Mouse (Mus musculus) T-helper 2 cell (primary cell): ENCODE data around the gene Gm11492.

Experiments used
- in situ Hi-C: fragments of 300-600 bp; cut with MboI, MseI; formaldehyde crosslinking; loops from one replicate; pipeline ENCODE4 v1.15.1; 2025; ENCODE audit warnings: high pct_unique_total_duplicates

Gene Gm11492

DNA sequence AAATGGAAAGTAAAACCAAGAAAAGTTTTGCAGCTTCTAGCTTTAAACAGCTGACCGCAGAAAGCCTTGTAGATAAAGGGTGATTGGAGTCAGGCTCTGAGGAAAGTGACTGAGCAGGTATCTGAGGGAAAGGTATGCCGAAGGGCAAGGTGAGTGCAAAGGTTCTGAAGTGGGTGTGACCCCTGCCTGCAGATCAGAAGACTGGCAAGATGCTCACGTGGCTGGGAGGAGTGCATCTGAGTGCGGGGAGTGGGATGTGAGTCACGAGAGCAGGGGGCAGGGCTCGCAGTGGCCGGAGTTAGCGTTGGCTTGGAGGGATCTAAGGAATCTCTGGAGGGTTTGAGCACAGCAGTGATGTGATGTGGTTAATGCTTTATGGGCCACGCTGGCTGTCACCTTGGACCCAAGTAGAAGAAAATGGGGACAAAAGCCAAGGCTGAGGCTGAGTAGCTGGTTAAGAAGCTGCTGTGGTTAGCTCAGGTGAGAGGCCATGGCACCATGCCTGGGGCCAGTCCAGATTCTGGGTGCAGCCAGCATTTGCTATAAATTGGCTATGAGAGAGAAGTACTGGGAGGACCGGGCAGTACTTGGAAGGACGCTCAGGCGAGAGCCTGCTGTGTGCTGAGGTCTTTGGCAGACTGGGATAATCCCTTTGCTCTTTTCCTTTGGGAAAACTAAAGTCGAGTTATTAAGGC is 33.1 kb downstream of the Gm11492 start:
- in situ Hi-C loops, result no loop called here

DNA sequence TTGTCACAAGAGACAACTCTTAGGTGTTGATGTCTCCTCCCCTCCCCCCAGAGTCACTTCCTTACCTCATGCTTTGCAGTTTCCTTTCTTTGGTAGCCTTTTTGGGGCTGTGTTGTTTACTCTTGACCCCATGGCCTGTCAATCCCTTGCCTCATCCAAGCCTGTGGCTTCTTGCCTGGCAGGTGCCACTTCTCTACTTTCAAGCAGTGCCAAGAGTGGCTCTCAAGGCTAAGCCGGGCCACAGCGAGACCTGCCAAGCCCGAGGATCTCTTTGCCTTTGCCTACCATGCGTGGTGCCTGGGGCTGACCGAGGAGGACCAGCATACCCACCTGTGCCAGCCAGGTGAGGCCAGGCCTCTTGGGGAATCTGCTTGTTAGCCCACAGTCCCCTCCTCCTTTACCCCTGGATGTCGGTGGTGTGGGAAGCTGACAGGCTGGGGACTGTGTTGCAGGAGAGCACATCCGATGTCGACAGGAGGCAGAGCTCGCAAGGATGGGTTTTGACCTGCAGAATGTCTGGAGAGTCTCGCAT is 33.9 kb downstream of the Gm11492 start:
- in situ Hi-C loops, result no loop called here

DNA sequence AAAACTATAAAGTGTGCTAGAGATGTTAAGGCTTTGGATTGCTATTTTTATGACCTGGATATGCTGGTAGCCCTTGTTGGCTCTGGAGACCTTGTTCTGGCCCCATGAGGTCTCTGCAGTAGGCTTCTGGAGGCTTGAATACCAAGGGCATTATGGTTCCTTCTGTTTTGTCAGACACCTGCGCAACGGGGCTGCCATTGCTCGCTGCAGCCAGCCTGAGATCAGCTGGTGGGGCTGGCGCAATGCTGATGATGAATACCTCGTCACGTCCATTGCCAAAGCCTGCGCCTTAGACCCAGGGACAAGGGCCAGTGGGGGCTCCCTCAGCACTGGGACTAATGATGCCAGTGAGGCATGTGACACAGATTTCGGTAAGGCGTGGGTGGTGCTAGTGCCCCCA is 35.8 kb downstream of the Gm11492 start:
- in situ Hi-C loops, result no loop called here

DNA sequence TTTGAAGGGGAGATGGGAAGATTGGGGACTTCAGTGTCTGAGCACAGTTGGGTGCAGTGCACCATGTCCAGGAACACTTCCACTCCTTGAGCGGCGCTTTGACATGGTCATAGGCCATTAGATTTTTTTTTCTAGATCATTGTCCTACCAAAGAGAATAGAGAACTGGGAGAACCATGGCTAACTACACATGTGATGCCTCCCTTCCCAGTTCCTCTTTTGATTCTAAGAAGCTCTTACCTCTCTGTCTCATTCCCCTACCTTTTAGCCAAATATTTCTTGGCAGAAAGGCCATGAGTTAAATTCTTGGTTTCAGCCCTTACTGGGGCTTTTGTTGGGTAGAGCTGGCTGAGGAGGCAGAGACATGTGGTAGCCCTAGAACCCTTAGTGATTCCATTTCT is 37.1 kb downstream of the Gm11492 start:
- in situ Hi-C loops, result no loop called here

DNA sequence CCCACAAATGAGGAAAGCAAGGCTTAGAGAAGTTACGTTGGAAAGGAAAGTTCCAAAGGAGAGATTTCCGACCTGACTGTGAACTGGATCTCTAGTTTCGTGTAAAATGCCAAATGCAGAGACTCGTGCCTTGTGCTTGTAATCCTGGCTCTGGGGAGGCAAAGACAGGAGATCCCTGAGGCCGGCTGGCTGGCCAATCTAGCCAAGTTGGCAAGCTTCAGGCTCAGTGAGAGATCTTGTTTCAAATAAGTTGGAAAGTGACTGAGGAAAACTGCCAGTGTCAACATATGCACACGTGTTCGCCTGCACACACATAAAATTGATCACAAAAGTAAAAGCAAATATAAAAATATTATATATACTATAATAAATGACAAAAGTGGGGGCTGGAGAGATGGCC is 42.8 kb downstream of the Gm11492 start:
- in situ Hi-C loops, result no loop called here

DNA sequence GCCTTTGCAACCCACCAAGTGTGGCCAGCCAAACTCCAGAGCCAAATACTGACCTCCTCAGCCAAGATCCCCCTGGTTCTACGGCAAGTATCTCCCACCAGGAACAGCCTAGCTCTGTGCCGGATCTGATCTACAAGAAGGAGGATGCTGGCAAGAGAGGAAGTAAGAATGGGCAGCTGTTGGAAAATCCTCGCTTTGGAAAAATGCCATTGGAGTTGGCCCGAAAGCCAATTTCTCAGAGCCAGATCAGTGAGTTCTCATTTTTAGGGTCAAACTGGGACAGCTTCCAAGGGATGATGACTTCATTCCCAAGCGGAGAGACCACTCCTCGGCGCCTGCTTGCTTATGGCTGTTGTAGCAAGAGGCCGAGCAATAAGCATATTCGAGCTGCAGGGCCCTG is 45.1 kb downstream of the Gm11492 start:
- in situ Hi-C loops, result no loop called here

DNA sequence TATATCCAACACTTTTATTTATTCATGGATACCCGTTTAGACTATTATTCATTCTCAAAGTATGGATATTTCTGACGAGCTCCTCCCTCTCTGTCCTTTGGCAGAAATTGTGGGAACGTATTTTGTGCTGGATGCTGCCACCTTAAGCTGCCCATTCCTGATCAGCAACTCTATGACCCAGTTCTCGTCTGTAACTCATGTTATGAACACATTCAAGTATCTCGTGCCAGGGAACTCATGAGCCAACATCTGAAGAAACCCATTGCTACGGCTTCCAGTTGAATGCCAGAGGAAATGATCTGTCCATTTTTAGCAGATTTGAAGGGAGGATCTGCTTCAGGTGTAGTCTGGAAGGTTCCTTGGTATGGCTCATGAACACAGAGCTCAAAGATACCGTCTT is 47.5 kb downstream of the Gm11492 start:
- in situ Hi-C loops, result no loop called here

DNA sequence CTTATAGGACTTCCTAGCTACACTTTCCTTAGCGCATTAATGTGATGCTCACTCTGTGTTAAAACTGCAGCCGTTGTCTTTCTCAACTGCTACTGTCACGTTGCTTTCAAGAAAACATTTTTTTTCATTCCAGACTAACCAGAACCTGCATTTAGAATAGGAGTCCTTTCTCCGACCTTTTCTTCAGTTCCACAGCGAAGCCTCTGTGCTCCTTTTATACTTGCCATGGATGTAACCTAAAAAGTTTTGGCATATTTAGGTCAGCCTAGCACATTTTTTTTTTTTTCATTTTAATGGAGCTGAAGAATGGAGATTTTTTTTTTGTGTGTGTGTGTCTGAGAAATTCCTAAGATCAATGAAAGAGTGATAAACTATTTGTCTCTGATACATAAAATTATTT is 49.1 kb downstream of the Gm11492 start:
- in situ Hi-C loops, result no loop called here

DNA sequence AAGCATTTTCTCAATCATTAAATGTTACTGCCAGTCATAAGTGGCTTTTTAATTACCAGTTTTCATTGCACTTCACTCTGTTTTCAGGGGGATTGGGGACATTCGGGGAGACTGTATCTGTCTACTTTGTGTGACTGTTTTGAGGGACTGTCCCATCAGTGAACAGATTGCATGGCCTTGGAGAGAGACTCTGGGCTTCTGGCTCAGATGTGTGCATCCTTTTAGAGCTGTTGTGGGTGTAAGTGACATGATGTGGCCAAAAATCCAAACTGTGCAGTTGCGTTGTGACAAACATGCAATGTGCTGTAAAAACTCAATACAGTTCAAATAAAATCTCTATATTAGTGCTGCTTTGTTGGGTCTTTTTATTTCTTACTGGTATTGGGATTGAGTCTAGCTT is 49.5 kb downstream of the Gm11492 start:
- in situ Hi-C loops, result no loop called here

DNA sequence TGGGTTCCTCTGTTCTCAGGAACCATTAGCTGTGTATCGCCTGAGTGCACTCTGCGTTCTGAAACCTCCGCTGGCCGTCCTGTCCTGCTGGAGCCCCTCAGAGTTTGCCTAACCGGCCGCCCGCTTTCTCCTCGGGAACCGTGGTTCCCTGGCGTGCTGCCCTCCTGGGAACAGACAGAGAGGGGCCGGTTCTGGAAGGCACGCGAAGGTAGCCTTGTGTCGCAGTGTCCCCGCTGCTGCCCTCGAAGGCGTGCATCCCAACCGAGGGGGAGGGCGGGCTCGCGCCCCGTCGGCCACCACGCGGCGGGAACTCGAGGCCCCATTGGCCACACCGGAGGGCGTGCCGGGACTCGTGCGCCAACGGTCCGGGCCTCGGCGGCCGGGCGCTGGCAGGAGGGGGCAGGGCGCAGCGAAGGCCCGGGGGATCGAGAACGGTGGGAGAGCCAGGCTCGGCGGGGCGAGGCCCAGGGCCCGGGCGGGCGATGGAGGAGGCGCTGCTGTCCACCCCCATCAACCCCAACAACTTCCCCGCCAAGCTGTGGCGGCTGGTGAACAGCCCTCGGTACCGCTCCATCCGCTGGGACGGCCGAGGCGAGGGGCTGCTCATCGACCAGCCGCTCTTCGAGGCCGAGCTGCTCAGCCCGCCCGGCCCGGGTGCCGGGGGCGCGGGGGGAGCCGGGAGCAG is 50.5 kb downstream of the Gm11492 start, which contains the start of gene Hsf5:
Hsf5 (plus strand) TSS at position 375 of the 685 bp plus-strand sequence.
- in situ Hi-C loops, result no loop called here

DNA sequence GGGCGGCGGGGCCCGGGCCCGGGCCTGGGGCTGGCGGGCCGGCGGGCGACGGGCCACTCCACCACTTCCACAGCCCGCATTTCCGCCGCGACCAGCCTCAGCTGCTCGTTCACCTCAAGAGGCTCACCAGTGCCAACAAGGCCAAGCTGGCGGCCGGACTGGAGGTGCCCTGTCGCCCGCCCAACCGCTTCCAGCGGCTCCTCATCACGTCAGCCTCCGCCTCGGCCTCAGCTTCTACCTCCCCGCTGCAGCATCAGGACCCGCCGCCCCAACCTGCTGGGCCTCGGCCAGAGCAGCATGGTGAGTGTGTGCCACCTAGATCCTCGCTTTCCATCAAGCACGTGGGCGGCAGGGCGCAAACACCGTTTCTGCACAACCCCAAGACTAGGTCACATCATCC is 51.2 kb downstream of the Gm11492 start:
- in situ Hi-C loops, result no loop called here
